Mouse (Mus musculus): ENCODE data around the gene Nfe2l1. TPM values are rescaled to one million over a fixed set of nuclear protein-coding genes. Genes with fewer than 3 reads are reported as not detected.
"Not testable (repeated sequence)": the region's sequence is repeated elsewhere in the genome, so short reads cannot be mapped to it uniquely, and the experiment has no call there.

The Nfe2l1 gene
- 100 to 1,000 TPM; 458 to 487 TPM for total RNA-seq (2021)
- long read RNA-seq, experiment 1, full-length matches to known transcripts: 123 of 271 reads
- long read RNA-seq, experiment 1, partial matches to known transcripts: 30 of 271 reads
- long read RNA-seq, experiment 1, other reads (novel, unspliced or antisense): 118 of 271 reads
- long read RNA-seq, experiment 2, full-length matches to known transcripts: 61 of 147 reads
- long read RNA-seq, experiment 2, partial matches to known transcripts: 12 of 147 reads
- long read RNA-seq, experiment 2, other reads (novel, unspliced or antisense): 74 of 147 reads

DNA sequence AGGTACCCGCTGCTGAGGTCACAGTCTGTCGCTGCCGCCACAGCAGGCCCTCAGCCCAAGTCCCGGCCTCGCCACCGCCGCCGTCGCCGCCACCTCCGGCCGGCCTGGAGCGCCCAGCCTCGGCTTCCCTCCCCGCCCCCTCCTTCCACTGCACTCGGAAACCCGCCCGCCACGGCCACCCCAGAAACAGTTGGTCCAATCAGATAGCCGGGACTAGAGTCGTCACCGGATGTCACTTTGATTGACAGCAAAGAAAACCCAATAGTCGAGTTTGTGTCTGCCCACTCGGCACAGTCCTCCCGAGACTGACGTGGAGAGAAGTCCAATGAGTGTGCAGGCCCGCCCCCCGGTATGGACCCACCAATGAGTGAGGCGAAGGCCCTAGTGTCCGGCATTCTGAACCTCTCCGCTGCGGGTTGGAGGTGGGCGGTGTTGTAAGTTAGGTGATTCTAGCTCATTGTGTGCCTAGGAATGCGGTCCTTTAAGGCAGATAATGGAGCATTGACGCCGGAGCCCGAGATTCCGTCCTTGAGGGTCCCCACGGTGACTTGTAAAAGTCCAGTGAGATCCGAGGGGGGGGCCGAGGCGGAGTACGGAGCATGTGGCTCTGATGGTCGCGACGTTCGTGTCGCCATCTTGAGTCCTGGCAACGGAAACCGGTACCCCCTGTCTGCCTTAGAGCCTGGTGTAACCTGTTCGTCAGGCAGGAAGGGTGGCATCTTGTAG is at the start of gene Nfe2l1:
Gene Nfe2l1 (minus strand): TSS at position 156 of the 726 bp plus-strand sequence.
- peak; percentile 99 to 100 for DNase-seq

DNA sequence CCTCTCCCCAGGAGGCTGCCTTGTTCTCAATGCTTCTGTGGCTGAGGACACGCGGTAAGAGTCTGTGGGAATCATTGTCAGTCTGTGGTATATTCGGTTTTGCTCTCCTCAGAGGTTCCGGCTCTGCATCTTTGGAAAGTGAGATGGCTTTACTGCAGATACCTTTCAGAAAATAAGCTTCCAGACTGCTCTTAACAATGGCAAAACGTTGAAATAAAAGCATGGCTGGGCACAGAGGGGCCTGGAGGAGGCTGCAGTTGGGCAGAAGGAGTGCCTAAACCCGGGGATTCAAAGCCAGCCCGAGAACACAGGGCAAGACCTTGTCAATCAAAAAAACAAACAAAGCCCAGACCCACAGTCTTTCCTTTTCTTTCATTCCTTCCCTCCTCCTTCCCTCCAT is 49.6 kb upstream of the Nfe2l1 start:
- DNase-seq: no peak

DNA sequence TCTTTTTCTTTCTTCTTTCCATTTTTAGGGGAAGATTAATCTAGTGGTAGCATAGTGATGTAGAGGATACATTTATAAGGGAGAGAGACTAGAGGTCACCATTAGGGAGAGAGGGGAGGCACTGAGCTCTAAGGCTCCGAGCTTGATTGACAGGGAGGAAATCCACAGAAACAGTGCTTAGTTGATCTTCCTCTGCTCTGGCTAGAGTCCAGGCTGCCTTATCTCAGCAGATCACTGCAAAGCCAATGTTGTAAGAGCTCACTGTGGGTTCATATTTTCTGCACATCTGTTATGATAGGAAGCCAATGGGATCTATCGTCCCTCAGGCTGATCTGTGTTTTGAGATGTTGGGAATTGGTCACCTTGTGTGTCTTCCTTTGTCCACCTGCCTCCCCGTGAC is 48.9 kb upstream of the Nfe2l1 start:
- no peak for DNase-seq

DNA sequence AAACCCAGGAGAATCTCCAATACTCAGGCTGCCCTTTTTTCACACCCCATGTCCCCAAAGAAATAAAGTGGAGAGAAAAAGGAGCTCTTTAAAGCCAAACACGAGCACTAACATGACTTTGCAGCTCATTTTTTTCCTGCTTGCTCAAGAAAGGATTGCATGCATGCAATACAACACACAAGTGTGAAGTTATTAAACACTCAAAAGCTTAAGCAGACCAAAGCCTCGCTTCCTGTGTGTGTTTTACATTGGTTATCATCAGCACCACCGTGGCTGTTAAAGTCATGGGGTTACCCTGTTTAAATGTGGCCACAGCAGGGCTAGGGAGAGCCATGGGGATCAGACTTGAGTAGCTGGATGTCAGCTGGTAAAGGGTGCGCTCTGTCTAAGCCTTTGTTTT is 47.3 kb upstream of the Nfe2l1 start:
- no peak for DNase-seq

DNA sequence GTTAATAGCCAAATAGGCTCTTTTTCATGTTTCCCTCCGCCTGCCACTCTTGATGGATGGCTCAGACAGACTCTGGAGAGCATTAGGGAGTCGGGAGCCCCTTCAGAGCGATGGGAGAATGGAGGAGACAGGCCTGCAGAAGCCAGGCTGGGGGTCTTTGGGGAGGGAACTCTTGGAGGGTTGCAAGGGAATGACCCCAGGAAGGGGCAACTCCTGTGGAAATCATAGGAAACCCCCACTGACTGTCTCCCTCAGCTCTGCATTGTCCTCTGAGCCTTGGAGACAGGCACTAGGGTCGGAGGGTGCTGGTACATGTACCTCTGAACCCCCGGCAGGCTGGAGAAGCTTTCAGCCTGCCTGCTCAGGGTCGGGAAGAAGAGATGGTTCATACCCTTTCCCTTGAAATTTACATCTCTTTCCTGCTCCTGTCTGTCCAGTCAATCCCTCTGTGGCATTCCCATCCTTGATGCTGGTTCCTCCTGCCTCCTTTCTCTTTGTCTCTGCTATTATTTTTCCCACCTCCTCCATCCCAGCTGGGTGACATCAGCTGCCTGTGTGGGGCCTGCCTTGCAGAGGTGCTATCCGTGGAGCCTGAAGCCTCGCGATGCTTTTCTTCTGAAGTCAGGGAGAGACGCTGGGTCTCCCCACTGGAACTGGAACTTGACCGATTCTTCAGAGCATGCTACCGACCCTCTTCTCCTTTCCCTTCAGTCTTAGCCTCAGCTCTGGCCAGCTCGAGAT is 46.7 kb upstream of the Nfe2l1 start:
- no peak for DNase-seq

DNA sequence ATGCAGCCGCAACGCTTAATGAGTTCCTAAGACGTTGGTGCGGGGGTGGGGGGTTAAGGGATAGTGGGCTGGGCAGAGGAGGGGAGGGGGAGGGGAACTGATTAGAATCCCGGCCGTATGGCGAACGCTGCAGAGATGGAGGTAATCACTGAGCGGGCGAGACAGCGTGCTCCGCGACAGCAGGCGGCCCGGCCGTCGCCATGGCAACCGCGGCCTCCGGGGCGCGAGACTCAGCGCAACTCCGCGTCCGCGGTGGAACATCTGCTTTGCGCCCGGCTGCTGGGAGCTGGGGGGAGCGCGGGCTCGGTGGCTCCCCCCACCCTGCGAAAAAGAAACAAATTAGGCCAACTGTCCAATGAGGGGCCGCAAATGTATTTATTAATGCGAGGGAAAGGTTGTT is 46.0 kb upstream of the Nfe2l1 start:
- peak; percentile 43 to 54 for DNase-seq

DNA sequence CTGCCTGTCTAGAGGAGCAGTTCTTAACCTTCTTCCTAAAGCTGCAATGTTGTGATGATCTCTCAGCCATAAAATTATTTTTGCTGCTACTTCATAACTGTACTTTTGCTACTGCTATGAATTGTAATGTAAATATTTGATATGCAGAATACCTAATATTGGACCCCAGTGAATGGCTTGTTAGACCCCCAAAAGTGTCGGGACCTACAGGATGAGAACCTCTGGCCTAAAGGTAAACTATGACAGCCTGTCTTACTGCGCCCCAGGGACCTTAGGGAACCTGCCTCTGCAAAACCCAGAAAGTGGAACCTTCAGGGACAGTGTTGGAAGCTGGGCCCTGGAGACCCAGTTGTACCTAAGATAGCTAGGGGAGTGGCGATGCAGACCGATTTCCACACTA is 45.5 kb upstream of the Nfe2l1 start:
- DNase-seq: no peak

DNA sequence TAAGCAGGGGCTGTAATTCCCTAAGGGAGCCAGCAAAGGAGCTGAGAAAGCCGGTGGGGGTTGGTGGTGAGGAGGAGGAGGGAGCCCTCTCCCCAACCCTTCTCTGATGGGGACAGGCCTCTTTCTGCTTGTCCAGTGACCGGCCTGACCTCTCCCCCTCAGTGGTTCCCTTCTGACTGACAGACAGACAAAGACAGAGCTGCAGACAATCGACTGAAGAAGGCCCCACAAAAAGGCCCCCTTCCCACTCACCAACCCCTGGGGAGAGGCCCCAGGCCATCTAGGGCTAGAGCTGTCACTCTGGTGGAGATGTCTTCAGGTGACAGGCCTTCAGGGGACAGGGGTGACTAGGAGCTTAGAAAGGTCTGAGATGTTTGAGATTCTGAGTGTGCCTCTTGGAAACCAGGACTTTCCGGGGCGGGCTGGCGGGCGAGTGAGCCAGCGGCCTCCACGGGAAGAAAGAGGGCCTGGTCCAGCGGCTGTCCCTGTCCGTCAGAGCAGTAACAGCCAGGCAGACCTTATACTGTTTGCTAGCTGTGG is 43.9 kb upstream of the Nfe2l1 start:
- DNase-seq: no peak

DNA sequence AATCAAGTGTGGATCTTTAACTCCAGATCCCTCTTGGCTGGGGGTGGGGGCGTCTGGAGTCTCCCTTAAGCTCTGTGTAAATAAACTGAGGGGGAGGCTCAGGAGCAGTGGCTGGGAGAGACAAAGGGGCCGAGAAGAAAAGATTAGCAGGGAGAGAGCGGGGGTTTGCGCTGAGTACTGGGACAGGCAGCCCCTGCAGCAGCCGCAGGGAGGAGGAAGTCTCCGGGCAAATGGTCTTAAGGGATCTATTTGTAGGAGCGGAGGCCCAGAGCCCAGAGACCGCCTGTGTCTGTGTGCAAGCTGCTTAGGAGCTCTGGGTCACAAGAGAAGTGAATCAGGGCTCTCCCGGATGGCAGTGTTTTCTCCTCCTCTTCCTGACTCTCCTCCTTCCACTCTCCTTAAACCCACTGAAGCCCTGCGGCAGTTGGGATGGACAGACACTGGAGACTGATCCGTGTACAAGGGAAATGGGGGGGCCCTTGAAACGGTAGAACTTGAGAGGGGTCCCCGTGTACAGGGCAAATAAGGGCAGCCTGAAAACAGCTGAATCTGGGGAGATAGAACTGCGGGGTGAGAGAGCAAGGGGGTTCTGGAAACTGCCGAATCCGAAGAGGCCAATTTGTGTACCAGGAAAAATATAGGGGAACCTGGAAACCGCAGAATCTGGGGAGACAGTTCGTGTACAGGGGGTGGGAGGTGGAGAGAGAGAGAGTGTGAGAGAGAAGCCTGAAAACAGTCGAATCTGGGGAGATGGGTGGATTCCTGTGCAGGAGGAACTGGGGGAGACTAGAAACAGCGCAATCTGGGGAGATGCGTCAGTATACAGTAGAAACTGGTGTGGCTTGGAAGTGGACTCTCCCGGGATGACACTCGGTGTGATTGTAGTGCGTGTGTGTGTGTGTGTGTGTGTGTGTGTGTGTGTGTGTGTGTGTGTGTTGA is 42.9 kb upstream of the Nfe2l1 start:
- DNase-seq: no peak

DNA sequence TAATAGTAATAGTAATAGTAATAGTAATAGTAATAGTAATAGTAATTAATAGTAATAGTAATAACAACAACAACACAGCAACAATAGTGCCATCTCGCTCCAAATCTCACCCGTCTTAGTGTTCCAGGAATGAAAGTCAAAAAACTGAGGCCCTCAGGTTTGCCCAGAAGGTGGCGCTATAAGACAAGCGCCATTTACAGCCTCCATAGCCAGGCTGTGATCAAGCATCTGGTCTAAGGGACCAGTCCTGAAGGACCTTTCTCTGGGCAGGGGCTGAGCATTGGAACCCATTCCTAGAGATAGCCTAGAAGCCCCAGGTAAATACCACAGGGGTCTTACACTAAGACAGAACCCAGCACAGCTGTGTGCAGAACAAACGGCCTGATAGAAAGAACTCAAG is 37.4 kb upstream of the Nfe2l1 start:
- DNase-seq: peak; percentile 61 to 80

DNA sequence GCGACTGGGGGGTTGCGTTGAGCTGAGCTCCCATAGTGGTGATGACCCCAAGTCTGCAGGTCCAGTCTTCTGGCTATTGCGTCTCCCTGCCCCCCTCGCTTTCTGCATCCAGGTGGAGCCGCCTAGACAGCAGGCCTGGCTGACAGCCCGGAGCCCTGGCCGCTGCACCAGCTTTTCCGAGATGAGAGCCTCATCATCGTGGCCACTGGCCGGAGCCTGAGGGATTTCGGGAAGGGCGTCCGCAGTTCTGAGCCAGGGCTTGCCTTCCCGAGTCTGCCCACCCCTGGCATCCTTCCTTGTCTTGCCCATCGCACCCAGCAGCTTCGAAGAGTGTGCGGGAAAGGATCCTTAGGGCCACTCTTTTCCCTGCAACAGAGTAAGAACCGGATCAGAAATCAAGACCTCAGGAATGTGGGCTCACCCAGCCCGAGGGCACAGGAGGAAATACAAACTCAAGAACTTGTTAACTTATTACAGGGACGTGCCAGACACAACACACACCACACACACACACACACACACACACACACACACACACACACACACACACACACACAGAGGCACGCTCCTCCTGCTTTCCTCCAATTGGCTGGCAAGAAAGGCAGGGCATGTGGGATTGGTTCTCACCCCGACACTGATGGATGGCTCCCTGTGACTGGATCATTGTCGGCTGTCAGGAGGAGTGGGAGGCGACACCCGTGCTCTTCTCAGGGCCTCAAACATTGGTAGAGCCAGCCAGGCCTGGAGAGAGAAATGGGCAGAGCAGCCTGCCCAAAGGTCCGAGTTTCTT is 33.6 kb upstream of the Nfe2l1 start:
- peak; percentile 58 to 59 for DNase-seq

DNA sequence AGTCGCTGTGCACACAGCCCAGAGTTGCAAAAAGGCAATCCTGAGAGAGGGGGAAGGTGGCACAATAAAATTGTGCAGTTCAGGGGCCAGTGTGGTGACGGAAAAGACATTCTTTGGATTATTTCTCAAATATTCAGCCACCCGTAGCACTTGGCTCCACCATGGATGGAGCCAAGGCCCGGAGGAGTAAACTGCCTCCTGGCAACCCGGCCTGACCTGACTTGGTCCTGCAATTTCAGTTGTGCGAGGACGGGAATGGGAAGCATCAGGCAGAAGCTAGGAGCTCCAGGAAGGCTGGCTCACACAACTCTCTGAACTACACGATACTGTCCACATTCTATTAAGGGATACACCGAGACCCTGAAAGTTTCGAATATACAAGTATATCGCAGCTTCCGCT is 32.8 kb upstream of the Nfe2l1 start:
- DNase-seq: no peak

DNA sequence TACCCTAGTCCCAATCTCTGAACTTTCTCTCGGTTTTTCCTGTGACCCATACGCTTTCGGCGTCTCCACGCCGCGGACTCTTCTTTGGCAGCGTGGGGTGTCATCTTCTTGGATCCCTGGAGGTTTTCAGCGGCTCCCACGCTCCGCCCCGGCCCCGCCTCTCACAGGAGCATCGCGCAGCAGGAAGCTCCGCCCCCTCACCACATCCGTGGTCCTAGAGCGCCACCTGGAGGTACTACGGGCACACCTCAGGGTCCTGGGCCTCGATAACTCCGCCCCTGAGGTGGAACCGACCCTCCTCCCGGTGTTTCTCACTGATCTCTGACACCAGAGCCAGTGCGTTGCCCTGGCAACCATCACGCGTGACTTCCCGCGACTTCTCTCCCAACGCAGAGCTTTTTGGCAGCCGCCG is 32.1 kb upstream of the Nfe2l1 start:
- DNase-seq: peak; percentile 95 to 98

DNA sequence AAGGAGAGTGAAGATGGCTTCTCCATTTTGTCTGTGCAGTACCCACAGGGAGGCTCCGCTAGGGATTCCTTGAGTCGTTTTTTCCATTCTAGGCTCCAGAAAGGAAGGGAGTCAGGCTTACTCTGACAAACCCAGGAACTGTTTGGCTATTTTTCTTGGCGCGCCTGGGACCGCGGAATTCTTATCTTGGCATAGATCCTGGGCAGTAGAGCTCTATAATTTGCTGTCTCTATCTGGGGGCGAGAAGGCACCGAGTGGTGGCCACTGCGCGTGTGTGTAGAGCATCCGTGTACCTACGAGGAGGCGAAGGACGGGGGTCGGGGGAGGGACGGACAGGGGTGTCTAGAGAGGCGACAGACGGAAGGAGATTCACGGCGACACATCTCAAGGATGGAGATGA is 31.7 kb upstream of the Nfe2l1 start:
- peak; percentile 81 to 85 for DNase-seq

DNA sequence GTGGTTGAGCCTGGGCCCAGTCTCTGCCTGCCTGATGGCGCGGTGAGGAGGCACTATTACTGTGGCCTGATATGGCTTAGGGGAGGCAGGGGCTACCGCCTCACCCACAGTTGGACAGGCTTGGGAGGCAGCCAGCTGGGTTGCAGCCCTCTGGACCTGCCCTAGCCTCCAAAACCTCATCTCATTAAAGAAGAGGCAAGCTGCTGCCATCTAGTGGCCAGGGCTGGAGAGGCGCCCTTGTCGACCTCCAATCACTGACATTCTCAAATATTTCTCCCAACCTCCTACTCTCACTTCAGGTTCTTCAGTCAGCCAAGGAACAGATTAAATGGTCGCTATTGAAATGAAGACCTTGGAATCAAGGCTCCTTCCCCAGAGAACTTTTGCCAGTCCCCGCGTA is 30.8 kb upstream of the Nfe2l1 start:
- DNase-seq: peak; percentile 90 to 93

DNA sequence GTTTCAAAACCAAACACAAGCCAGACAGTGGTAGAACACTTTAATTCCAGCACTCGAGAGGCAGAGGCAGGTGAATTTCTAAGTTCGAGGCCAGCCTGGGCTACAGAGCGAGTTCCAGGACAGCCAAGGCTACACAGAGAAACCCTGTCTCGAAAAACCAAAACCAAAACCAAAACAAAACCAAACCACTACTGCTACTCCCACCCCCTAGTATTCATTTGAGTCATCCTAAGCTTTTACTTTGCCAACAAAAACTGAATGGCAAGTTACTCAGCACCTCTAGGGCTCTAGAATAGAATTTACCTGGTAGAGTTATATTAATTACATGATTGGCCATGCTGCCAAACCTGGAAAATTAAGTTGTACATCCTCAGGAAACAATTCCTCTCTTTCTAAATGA is 29.9 kb upstream of the Nfe2l1 start:
- DNase-seq: no peak

DNA sequence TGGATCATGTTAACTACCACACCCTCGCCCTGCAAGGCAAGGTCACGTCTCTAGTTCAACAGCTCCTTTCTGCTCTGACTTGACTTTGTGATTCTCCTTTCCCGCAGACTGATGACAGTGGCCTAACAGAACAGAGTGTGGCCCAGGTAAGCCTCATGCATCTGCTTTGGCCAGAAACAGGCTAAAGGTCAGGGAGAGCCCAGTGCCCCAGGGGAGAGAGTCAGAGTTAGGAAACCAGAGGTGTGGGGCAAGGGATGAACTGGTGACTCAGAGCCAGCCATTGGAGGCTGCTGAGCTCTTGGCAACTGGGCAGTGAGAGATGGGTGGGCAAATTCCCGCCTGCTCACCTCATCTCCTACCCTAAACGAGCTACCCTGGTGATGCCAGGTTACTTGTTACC is 27.7 kb upstream of the Nfe2l1 start:
- DNase-seq: no peak

DNA sequence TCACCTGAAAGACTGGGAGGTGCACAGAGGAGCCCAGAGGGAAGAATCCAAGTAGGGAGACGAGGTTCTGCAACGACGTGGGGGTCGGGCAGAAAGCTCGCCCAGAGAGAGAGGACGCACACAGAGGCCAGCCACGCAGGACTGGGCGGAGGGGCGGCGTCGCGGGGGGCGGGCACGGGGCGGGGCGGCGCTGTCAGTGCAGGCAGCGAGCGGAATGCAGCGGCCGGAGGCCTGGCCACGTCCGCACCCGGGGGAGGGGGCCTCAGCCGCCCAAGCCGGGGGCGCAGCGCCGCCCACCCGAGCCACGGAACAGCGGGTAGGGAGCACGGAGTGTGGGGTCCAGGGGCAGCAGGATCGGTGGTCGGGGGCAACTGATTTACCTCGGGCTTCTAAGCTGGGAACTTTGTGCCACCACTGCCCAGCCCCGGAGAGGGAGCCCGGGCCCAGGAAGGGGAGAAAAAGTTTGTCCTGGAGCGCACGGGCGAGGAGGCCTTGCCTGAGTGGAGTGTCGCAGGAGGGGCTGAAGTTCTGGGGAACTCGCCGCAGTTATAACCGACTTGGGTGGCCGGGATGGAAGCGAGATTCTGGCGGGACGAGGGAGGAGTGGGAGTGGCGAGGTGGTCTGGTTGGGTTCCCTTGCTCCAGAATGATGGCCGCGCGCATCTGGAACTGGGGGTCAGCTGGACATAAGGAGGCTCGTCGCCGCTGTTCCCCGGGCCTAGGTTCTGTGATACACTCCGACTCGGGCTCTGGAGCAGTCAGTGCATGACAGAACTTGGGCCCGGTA is 20.1 kb upstream of the Nfe2l1 start, which contains the start of gene Copz2:
Gene Copz2 (plus strand): TSS at position 190 of the 787 bp plus-strand sequence.
- peak; percentile 63 to 77 for DNase-seq

DNA sequence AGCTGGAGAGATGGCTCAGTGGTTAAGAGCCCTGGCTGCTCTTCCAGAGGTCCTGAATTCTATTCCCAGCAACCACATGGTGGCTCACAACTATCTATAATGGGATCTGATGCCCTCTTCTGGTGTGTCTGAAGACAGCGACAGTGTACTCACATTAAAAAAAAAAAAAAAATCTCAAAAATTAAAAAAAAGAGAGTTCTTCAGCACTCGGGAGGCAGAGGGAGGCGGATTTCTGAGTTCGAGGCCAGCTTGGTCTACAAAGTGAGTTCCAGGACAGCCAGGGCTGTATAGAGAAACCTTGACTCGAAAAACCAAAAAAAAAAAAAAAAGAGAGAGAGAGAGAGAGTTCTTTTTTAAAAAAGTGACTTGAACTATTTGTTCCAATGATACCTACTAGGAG is 19.4 kb upstream of the Nfe2l1 start:
- DNase-seq: not testable (repeated sequence)

DNA sequence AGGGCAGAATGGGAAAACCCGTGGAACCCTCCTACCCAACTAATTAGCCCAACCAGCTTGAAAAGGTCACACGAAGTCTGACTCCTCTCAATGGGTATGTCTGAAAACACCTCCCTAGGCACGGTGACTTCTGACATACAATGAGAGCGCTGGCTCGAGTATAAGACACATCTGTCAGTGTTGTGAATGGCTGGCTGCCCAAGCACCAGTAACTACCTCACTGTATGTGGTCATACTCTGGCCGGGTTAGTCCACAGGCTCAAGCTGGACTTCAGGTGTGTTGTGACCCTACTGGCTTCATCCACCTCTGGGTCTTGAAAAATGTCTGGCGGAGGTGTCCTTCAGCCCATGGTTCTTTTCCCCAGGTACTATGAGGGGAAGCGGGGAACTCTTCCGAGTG is 18.9 kb upstream of the Nfe2l1 start:
- no peak for DNase-seq
